Mouse (Mus musculus): ENCODE results near the gene Spg7.

DNA sequence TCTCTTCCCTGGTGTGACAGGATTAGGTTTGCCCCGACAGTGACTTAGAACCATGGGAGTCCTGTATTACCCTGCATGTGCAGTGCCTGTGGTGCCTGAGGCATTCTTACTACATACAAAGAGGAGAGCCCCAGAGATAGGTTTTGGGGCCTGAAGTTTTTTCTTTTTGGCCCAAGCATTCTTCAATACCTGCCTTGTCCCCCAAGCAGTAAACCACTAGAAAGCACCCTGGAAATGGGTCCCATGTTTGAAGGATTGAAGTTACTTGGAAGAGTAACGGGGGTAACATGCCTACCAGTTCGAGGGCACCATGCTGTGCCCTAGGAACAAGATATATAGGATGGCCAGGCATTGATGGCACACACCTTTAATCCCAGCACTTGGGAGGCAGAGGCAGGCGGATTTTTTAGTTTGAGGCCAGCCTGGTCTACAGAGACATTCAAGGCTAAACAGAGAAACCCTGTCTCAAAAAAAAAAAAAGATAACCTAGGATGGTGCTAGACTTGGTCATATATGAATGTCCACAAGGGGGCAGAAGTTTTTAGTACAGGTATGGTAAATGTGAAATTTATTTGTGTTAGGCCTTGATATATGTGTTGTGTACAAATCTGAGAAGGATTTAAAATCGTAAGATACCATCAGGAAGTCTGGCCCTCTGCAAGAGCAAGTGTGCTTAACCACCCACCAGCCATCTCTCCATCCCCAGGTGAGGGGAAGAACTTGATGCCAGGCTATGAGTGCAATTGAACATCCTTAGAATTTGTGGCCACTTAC is 43.0 kb downstream of the Spg7 start:
- TF ChIP-seq POLR2A (IDR thresholded peaks at IDR 0.05; ENCODE audit: low read depth, low read length) (peak; percentile 74), ZNF384 (IDR thresholded peaks at IDR 0.05; ENCODE audit: low read depth, low read length) (peak; percentile 92)

Data from CH12.LX (cell line).